In genomic region chr8:98829515-98829914, GRCm38 (mm10) we compare ENCODE assay signal across 29 mouse cellular contexts.
DNase-seq lines count a peak whose midpoint lies in the region; ATAC-seq and TF ChIP-seq lines count a peak whose summit lies in the region.
"Had no signal": no experiment of that assay in that cellular context is flagged by ENCODE, and none has a peak within 500 bp of the region (broad histone marks: within the 10 kb centered on the region; RNA-seq: fewer than 3 reads in every experiment).

No protein-coding gene starts in this region.

- no peak for TF ChIP-seq POLR2A in lung, adult 2 months (IDR thresholded peaks at IDR 0.05; ENCODE audit: borderline replicate concordance, extremely low read depth, low read depth, low read length)

- H3K27me3 ChIP-seq in lung, embryonic 14.5 days (ENCODE audit: insufficient read depth, low read length): no peaks in the 10 kb centered on the region
- H3K27me3 ChIP-seq: heart, embryonic 12.5 days; limb, embryonic 15.5 days; liver, embryonic 13.5 days; midbrain, embryonic 15.5 days; neural tube, embryonic 15.5 days had no signal

- no peaks in the 10 kb centered on the region for H3K36me3 ChIP-seq in lung, embryonic 14.5 days (ENCODE audit: insufficient read depth)
- H3K36me3 ChIP-seq: G1E; heart, embryonic 12.5 days; limb, embryonic 15.5 days; liver, embryonic 13.5 days; midbrain, embryonic 15.5 days; neural tube, embryonic 15.5 days had no signal

- ATAC-seq in frontal cortex, adult (ENCODE audit: low TSS enrichment): peak; percentile 98
- no peak for ATAC-seq in lung, embryonic 14.5 days (ENCODE audit: insufficient read depth)
- ATAC-seq: forebrain, embryonic 16.5 days; intestine, postnatal 0 days; midbrain, embryonic 15.5 days had no signal

- no peak overlapping the region for H3K4me2 ChIP-seq in lung, embryonic 14.5 days
- H3K4me2 ChIP-seq: heart, embryonic 12.5 days; hindbrain, embryonic 14.5 days; limb, embryonic 15.5 days; liver, embryonic 13.5 days; midbrain, embryonic 15.5 days; neural tube, embryonic 15.5 days had no signal

- WGBS in lung, embryonic 14.5 days: 46% methylated on average over 5 of the region's 5 CpGs
- WGBS in lung, adult 2 months: 61% methylated on average over 5 of the region's 5 CpGs

- H3K27ac ChIP-seq in lung, embryonic 14.5 days (ENCODE audit: low read depth): no peak overlapping the region
- H3K27ac ChIP-seq: gastrocnemius, adult 2 months; heart, adult 2 months; hindbrain, embryonic 14.5 days; limb, embryonic 15.5 days; liver, embryonic 13.5 days; midbrain, embryonic 15.5 days; neural tube, embryonic 15.5 days had no signal

- no peak overlapping the region for H3K9ac ChIP-seq in lung, embryonic 14.5 days
- H3K9ac ChIP-seq: heart, embryonic 12.5 days; hindbrain, embryonic 14.5 days; limb, embryonic 15.5 days; liver, embryonic 13.5 days; midbrain, embryonic 15.5 days; neural tube, embryonic 15.5 days had no signal

- no peak for DNase-seq in frontal cortex, postnatal 10 days (ENCODE audit: low spot score in 2 of 2)
- peak; percentile 2 for DNase-seq in lung, embryonic 14.5 days
- no peak for DNase-seq in lung, adult 2 months
- DNase-seq in left cerebral cortex, adult 9 months (ENCODE audit: low spot score in 2 of 2): peak; percentile 5 to 8
- peak; percentile 6 for DNase-seq in right cerebral cortex, postnatal 25 days
- no peak for DNase-seq in yolk sac, embryonic 10.5 days (ENCODE audit: low spot score)
- DNase-seq in cerebellum, adult 8-10 months: no peak
- DNase-seq: adrenal gland, postnatal 10 days; gastrocnemius, adult 2 months; gastrocnemius, postnatal 36 days; heart, adult 2 months; kidney, adult 9 months; kidney, postnatal 25 days; liver, embryonic 13.5 days; lung, adult 18-20 months; lung, postnatal 14 days; retina, postnatal 1 day; thymus, adult 18-20 months; thymus, postnatal 25 days had no signal

- no peak overlapping the region for H3K4me3 ChIP-seq in lung, embryonic 14.5 days (ENCODE audit: low read depth, low read length)
- H3K4me3 ChIP-seq in lung, adult 2 months (replicated peaks; ENCODE audit: extremely low read depth, low read depth, low read length): no peak overlapping the region
- H3K4me3 ChIP-seq: erythroblast, embryonic 14.5 days; gastrocnemius, adult 2 months; heart, adult 2 months; heart, embryonic 12.5 days; limb, embryonic 15.5 days; liver, embryonic 13.5 days; midbrain, embryonic 15.5 days; neural tube, embryonic 15.5 days had no signal

- no peaks in the 10 kb centered on the region for H3K4me1 ChIP-seq in lung, embryonic 14.5 days (ENCODE audit: insufficient read depth)
- H3K4me1 ChIP-seq in lung, adult 2 months (ENCODE audit: control insufficient read depth, insufficient read depth, low read length): no peaks in the 10 kb centered on the region
- H3K4me1 ChIP-seq: heart, embryonic 12.5 days; limb, embryonic 15.5 days; liver, embryonic 13.5 days; midbrain, embryonic 15.5 days; neural tube, embryonic 15.5 days had no signal

- no peak for TF ChIP-seq CTCF in lung, embryonic 14.5 days (IDR thresholded peaks at IDR 0.05; ENCODE audit: low read depth)
- no peak for TF ChIP-seq CTCF in lung, adult 2 months (IDR thresholded peaks at IDR 0.05; ENCODE audit: insufficient read depth, low read length)

- no peaks in the 10 kb centered on the region for H3K9me3 ChIP-seq in lung, embryonic 14.5 days (ENCODE audit: low read depth, low read length)
- H3K9me3 ChIP-seq: G1E; heart, embryonic 12.5 days; limb, embryonic 15.5 days; liver, embryonic 13.5 days; midbrain, embryonic 15.5 days; neural tube, embryonic 15.5 days had no signal

Comparison
In these comparisons a context has a peak if more than half of its experiments do, and no peak if none do; other contexts are left out.
1. DNase-seq: peak in lung, embryonic 14.5 days (single experiment), left cerebral cortex, adult 9 months (2 of 2) and right cerebral cortex, postnatal 25 days (single experiment); none in frontal cortex, postnatal 10 days (0 of 2), lung, adult 2 months (single experiment), yolk sac, embryonic 10.5 days (single experiment) and cerebellum, adult 8-10 months (single experiment).